Mouse (Mus musculus): ENCODE data around the gene Sfxn3. TPM values are rescaled to one million over a fixed set of nuclear protein-coding genes. Genes with fewer than 3 reads are reported as not detected.
A peak's percentile ranks its signal among the peaks of the same experiment; 100 is the strongest.

Gene Sfxn3
- polyA plus RNA-seq, 1 experiment from 2014 or later, result 19.6 TPM

- H3K36me3 ChIP-seq, result peaks cover 52% of the 10 kb centered on the region
- H3K9me3 ChIP-seq, result no peaks in the 10 kb centered on the region
- no peak for ATAC-seq (ENCODE audit: extremely low read depth, insufficient number of reproducible peaks, low FRiP score, low TSS enrichment)
- WGBS, result 54% methylated on average over 6 of the region's 6 CpGs
- H3K4me1 ChIP-seq, result peaks cover 51% of the 10 kb centered on the region
- no peaks in the 10 kb centered on the region for H3K27me3 ChIP-seq (replicated peaks)
- H3K4me2 ChIP-seq, result peak overlapping the region; percentile 98
- H3K27ac ChIP-seq (replicated peaks), result no peak overlapping the region
- peak overlapping the region; percentile 2; the same call in 1 of the 2 replicates for H3K4me3 ChIP-seq
- H3K9ac ChIP-seq, result peak overlapping the region; percentile 72
Observed at GRCm38 (mm10) chr19:45020348-45020747, 27.0 kb upstream of the Sfxn3 start.

- no peak for ATAC-seq (ENCODE audit: extremely low read depth, insufficient number of reproducible peaks, low FRiP score, low TSS enrichment)
- Histone ChIP-seq H3K27ac (replicated peaks) (no peak overlapping the region), H3K9me3 (no peaks in the 10 kb centered on the region), H3K4me2 (peak overlapping the region; percentile 98; the same call in 1 of the 2 replicates), H3K4me3 (no peak overlapping the region), H3K27me3 (replicated peaks) (no peaks in the 10 kb centered on the region), H3K4me1 (peaks cover 47% of the 10 kb centered on the region), H3K9ac (peak overlapping the region; percentile 72), H3K36me3 (peaks cover 62% of the 10 kb centered on the region)
- WGBS, result 77% methylated on average over 15 of the region's 15 CpGs
Observed at GRCm38 (mm10) chr19:45021362-45021761, 25.9 kb upstream of the Sfxn3 start.

GRCm38 (mm10) chr19:45023993-45024392 is 23.3 kb upstream of the Sfxn3 start:
- H3K4me2 ChIP-seq, result no peak overlapping the region
- no peak overlapping the region for H3K4me3 ChIP-seq
- peaks cover 41% of the 10 kb centered on the region for H3K4me1 ChIP-seq
- 76% methylated on average over 11 of the region's 11 CpGs for WGBS
- no peaks in the 10 kb centered on the region for H3K27me3 ChIP-seq (replicated peaks)
- no peak overlapping the region for H3K27ac ChIP-seq (replicated peaks)
- peaks cover 87% of the 10 kb centered on the region for H3K36me3 ChIP-seq
- H3K9ac ChIP-seq, result no peak overlapping the region
- no peaks in the 10 kb centered on the region for H3K9me3 ChIP-seq
- ATAC-seq (ENCODE audit: extremely low read depth, insufficient number of reproducible peaks, low FRiP score, low TSS enrichment), result no peak

GRCm38 (mm10) chr19:45024775-45025174 is 22.5 kb upstream of the Sfxn3 start:
- H3K4me2 ChIP-seq, result no peak overlapping the region
- no peak for ATAC-seq (ENCODE audit: extremely low read depth, insufficient number of reproducible peaks, low FRiP score, low TSS enrichment)
- WGBS, result 88% methylated on average over 20 of the region's 20 CpGs

GRCm38 (mm10) chr19:45025937-45026568 is 21.2 kb upstream of the Sfxn3 start:
- H3K4me3 ChIP-seq, result no peak overlapping the region
- H3K27me3 ChIP-seq (replicated peaks), result no peaks in the 10 kb centered on the region
- WGBS, result 90% methylated on average over 37 of the region's 37 CpGs
- peaks cover 76% of the 10 kb centered on the region for H3K36me3 ChIP-seq
- no peaks in the 10 kb centered on the region for H3K9me3 ChIP-seq
- peaks cover 32% of the 10 kb centered on the region for H3K4me1 ChIP-seq
- H3K4me2 ChIP-seq, result no peak overlapping the region
- H3K27ac ChIP-seq (replicated peaks), result no peak overlapping the region
- no peak overlapping the region for H3K9ac ChIP-seq
- no peak for ATAC-seq (ENCODE audit: extremely low read depth, insufficient number of reproducible peaks, low FRiP score, low TSS enrichment)

More at GRCm38 (mm10) chr19:45024775-45025174, 22.5 kb upstream of the Sfxn3 start:
- peaks cover 33% of the 10 kb centered on the region for H3K4me1 ChIP-seq
- peaks cover 85% of the 10 kb centered on the region for H3K36me3 ChIP-seq
- no peaks in the 10 kb centered on the region for H3K27me3 ChIP-seq (replicated peaks)
- no peak overlapping the region for H3K9ac ChIP-seq
- no peak overlapping the region for H3K4me3 ChIP-seq
- H3K9me3 ChIP-seq, result no peaks in the 10 kb centered on the region
- H3K27ac ChIP-seq (replicated peaks), result no peak overlapping the region

- Histone ChIP-seq H3K4me3 (no peak overlapping the region), H3K27me3 (replicated peaks) (no peaks in the 10 kb centered on the region), H3K4me1 (peaks cover 31% of the 10 kb centered on the region), H3K27ac (replicated peaks) (no peak overlapping the region), H3K9me3 (no peaks in the 10 kb centered on the region), H3K4me2 (no peak overlapping the region), H3K36me3 (peaks cover 66% of the 10 kb centered on the region), H3K9ac (no peak overlapping the region)
- 71% methylated on average over 6 of the region's 6 CpGs for WGBS
- ATAC-seq (ENCODE audit: extremely low read depth, insufficient number of reproducible peaks, low FRiP score, low TSS enrichment), result no peak
Observed at GRCm38 (mm10) chr19:45026958-45027670, 20.2 kb upstream of the Sfxn3 start.

- H3K36me3 ChIP-seq, result peaks cover 59% of the 10 kb centered on the region
- H3K27me3 ChIP-seq (replicated peaks), result no peaks in the 10 kb centered on the region
- no peak for ATAC-seq (ENCODE audit: extremely low read depth, insufficient number of reproducible peaks, low FRiP score, low TSS enrichment)
- WGBS, result 87% methylated on average over 6 of the region's 6 CpGs
- no peak overlapping the region for H3K4me2 ChIP-seq
- peaks cover 35% of the 10 kb centered on the region for H3K4me1 ChIP-seq
- H3K9ac ChIP-seq, result no peak overlapping the region
- H3K9me3 ChIP-seq, result no peaks in the 10 kb centered on the region
- no peak overlapping the region for H3K27ac ChIP-seq (replicated peaks)
- no peak overlapping the region for H3K4me3 ChIP-seq
Observed at GRCm38 (mm10) chr19:45027848-45028247, 19.5 kb upstream of the Sfxn3 start.

- ATAC-seq (ENCODE audit: extremely low read depth, insufficient number of reproducible peaks, low FRiP score, low TSS enrichment), result no peak
- H3K4me1 ChIP-seq, result peaks cover 37% of the 10 kb centered on the region
- H3K27me3 ChIP-seq (replicated peaks), result no peaks in the 10 kb centered on the region
- no peak overlapping the region for H3K4me2 ChIP-seq
- H3K9ac ChIP-seq, result 0 out of 2 replicates have a peak overlapping the region, but pooled peaks have one; percentile 28
- WGBS, result 45% methylated on average over 19 of the region's 19 CpGs
- H3K36me3 ChIP-seq, result peaks cover 50% of the 10 kb centered on the region
- no peaks in the 10 kb centered on the region for H3K9me3 ChIP-seq
- no peak overlapping the region for H3K4me3 ChIP-seq
- H3K27ac ChIP-seq (replicated peaks), result no peak overlapping the region
Observed at GRCm38 (mm10) chr19:45028746-45029145, 18.6 kb upstream of the Sfxn3 start.

- 56% methylated on average over 8 of the region's 9 CpGs for WGBS
- ATAC-seq (ENCODE audit: extremely low read depth, insufficient number of reproducible peaks, low FRiP score, low TSS enrichment), result no peak
Observed at GRCm38 (mm10) chr19:45029571-45029970, 17.7 kb upstream of the Sfxn3 start.

GRCm38 (mm10) chr19:45030111-45030510 is 17.2 kb upstream of the Sfxn3 start:
- no peaks in the 10 kb centered on the region for H3K9me3 ChIP-seq
- 0 out of 2 replicates have a peak overlapping the region, but pooled peaks have one; percentile 8 for H3K27ac ChIP-seq (replicated peaks)
- H3K4me1 ChIP-seq, result peaks cover 37% of the 10 kb centered on the region
- no peak overlapping the region for H3K4me3 ChIP-seq
- H3K36me3 ChIP-seq, result peaks cover 38% of the 10 kb centered on the region
- WGBS, result 27% methylated on average over 8 of the region's 8 CpGs
- no peaks in the 10 kb centered on the region for H3K27me3 ChIP-seq (replicated peaks)
- peak overlapping the region; percentile 66 for H3K4me2 ChIP-seq
- peak overlapping the region; percentile 68 for H3K9ac ChIP-seq
- no peak for ATAC-seq (ENCODE audit: extremely low read depth, insufficient number of reproducible peaks, low FRiP score, low TSS enrichment)

More at GRCm38 (mm10) chr19:45029571-45029970, 17.7 kb upstream of the Sfxn3 start:
- Histone ChIP-seq H3K27me3 (replicated peaks) (no peaks in the 10 kb centered on the region), H3K4me2 (no peak overlapping the region), H3K9ac (no peak overlapping the region), H3K27ac (replicated peaks) (no peak overlapping the region), H3K4me1 (peaks cover 37% of the 10 kb centered on the region), H3K4me3 (no peak overlapping the region), H3K9me3 (no peaks in the 10 kb centered on the region), H3K36me3 (peaks cover 43% of the 10 kb centered on the region)

GRCm38 (mm10) chr19:45030746-45031693 is 16.3 kb upstream of the Sfxn3 start:
- H3K9ac ChIP-seq, result peak overlapping the region; percentile 68
- 36% methylated on average over 20 of the region's 20 CpGs for WGBS
- no peak for ATAC-seq (ENCODE audit: extremely low read depth, insufficient number of reproducible peaks, low FRiP score, low TSS enrichment)
- H3K36me3 ChIP-seq, result peaks cover 29% of the 10 kb centered on the region
- H3K4me3 ChIP-seq, result peak overlapping the region; percentile 30
- H3K27me3 ChIP-seq (replicated peaks), result peaks cover 9% of the 10 kb centered on the region
- peaks cover 37% of the 10 kb centered on the region for H3K4me1 ChIP-seq
- peak overlapping the region; percentile 66 for H3K4me2 ChIP-seq
- H3K9me3 ChIP-seq, result no peaks in the 10 kb centered on the region
- H3K27ac ChIP-seq (replicated peaks), result no peak overlapping the region

Measured in heart, embryonic 13.5 days (tissue).